Mouse (Mus musculus) embryonic facial prominence, embryonic 13.5 days (tissue): ENCODE results near the gene Retnla. TPM values are rescaled to one million over a fixed set of nuclear protein-coding genes. Genes with fewer than 3 reads are reported as not detected.

ENCODE experiments used
- ATAC-seq: fragments of 200-750 bp; cut with Nextera tagmentation; 2 replicates; pipeline ENCODE4 v1.8.0; 2017; ENCODE audit warnings: low read depth; ENCODE audit not compliant: insufficient number of reproducible peaks, insufficient read depth, low FRiP score, low TSS enrichment
- H3K27ac ChIP-seq: fragments of 300-500 bp; sonication (generic); 2 replicates; pipeline ENCODE4 v1.5.1; 2015; ENCODE audit warnings: moderate library complexity, mild to moderate bottlenecking, inconsistent platforms
- H3K27me3 ChIP-seq: fragments of 300-500 bp; sonication (generic); 2 replicates; pipeline ENCODE4 v1.6.1; 2015; ENCODE audit warnings: mild to moderate bottlenecking, inconsistent platforms
- H3K36me3 ChIP-seq: fragments of 300-500 bp; sonication (generic); 2 replicates; pipeline ENCODE4 v1.6.1; 2015; ENCODE audit warnings: mild to moderate bottlenecking, inconsistent platforms
- H3K4me1 ChIP-seq: fragments of 300-500 bp; sonication (generic); 2 replicates; pipeline ENCODE4 v1.6.1; 2015; ENCODE audit warnings: inconsistent platforms
- H3K4me2 ChIP-seq: fragments of 300-500 bp; sonication (generic); 2 replicates; pipeline ENCODE4 v1.6.1; 2015; ENCODE audit warnings: moderate library complexity, mild to moderate bottlenecking, inconsistent platforms
- H3K4me3 ChIP-seq: fragments of 300-500 bp; sonication (generic); 2 replicates; pipeline ENCODE4 v1.5.1; 2015; ENCODE audit warnings: mild to moderate bottlenecking, inconsistent platforms
- H3K9ac ChIP-seq: fragments of 300-500 bp; sonication (generic); 2 replicates; pipeline ENCODE4 v1.6.1; 2015; ENCODE audit warnings: mild to moderate bottlenecking, inconsistent platforms
- H3K9me3 ChIP-seq: fragments of 300-500 bp; sonication (generic); 2 replicates; pipeline ENCODE4 v1.6.1; 2016; ENCODE audit warnings: inconsistent platforms
- WGBS: fragments of 180-500 bp; shearing (Covaris S2); methylation state at CpG from one replicate; pipeline ENCODE4 v1.1.7; 2015; ENCODE audit warnings: mixed read lengths; 5-methylcytosine and 5-hydroxymethylcytosine counted together
- polyA plus RNA-seq: library from polyadenylated mRNA; unstranded; fragments of >200 nt; fragmentation: Nextera tagmentation; extraction: Ambion mirVana; gene quantifications from 2 replicates; pipeline ENCODE4 v1.2.1, GENCODE M21; 2015

The Retnla gene
- not detected in 2 replicates for polyA plus RNA-seq

- Histone ChIP-seq H3K4me2 (no peak within 1 kb of the TSS), H3K27me3 (no peaks in the 10 kb centered on the region), H3K9ac (no peak within 1 kb of the TSS), H3K9me3 (no peaks in the 10 kb centered on the region), H3K4me3 (no peak within 1 kb of the TSS), H3K27ac (no peak within 1 kb of the TSS), H3K4me1 (no peaks in the 10 kb centered on the region), H3K36me3 (no peaks in the 10 kb centered on the region)
- ATAC-seq = no peak
- WGBS = 82% methylated on average over 3 of the region's 3 CpGs
Observed at GRCm38 (mm10) chr16:48842266-48842665, at the start of gene Retnla. TSS of gene Retnla (plus strand) at chr16:48842551.

GRCm38 (mm10) chr16:48798285-48798684, 44.1 kb upstream of the Retnla start:
- no peak overlapping the region for H3K27ac ChIP-seq
- WGBS = 78% methylated on average over 3 of the region's 3 CpGs
- no peak for ATAC-seq
- no peak overlapping the region for H3K4me3 ChIP-seq
- H3K36me3 ChIP-seq = no peaks in the 10 kb centered on the region
- H3K9me3 ChIP-seq = no peaks in the 10 kb centered on the region
- H3K9ac ChIP-seq = no peak overlapping the region
- H3K4me1 ChIP-seq = no peaks in the 10 kb centered on the region
- H3K27me3 ChIP-seq = no peaks in the 10 kb centered on the region
- no peak overlapping the region for H3K4me2 ChIP-seq

- Histone ChIP-seq H3K9ac (no peak overlapping the region), H3K4me2 (no peak overlapping the region), H3K36me3 (no peaks in the 10 kb centered on the region), H3K4me3 (no peak overlapping the region), H3K27me3 (no peaks in the 10 kb centered on the region), H3K27ac (no peak overlapping the region), H3K4me1 (no peaks in the 10 kb centered on the region), H3K9me3 (no peaks in the 10 kb centered on the region)
- 85% methylated on average over 3 of the region's 3 CpGs for WGBS
- ATAC-seq = no peak
Observed at GRCm38 (mm10) chr16:48799470-48799869, 42.9 kb upstream of the Retnla start.

GRCm38 (mm10) chr16:48800906-48801305, 41.4 kb upstream of the Retnla start:
- ATAC-seq = no peak
- 91% methylated on average over 2 of the region's 2 CpGs for WGBS
- no peak overlapping the region for H3K4me2 ChIP-seq
- H3K4me3 ChIP-seq = no peak overlapping the region
- no peaks in the 10 kb centered on the region for H3K9me3 ChIP-seq
- no peak overlapping the region for H3K9ac ChIP-seq
- H3K27ac ChIP-seq = no peak overlapping the region
- no peaks in the 10 kb centered on the region for H3K27me3 ChIP-seq
- no peaks in the 10 kb centered on the region for H3K36me3 ChIP-seq
- H3K4me1 ChIP-seq = no peaks in the 10 kb centered on the region

- H3K27ac ChIP-seq = no peak overlapping the region
- WGBS = 78% methylated on average over 1 of the region's 1 CpGs
- H3K36me3 ChIP-seq = no peaks in the 10 kb centered on the region
- no peaks in the 10 kb centered on the region for H3K27me3 ChIP-seq
- no peak overlapping the region for H3K4me3 ChIP-seq
- no peaks in the 10 kb centered on the region for H3K9me3 ChIP-seq
- ATAC-seq = no peak
- no peak overlapping the region for H3K9ac ChIP-seq
- H3K4me1 ChIP-seq = no peaks in the 10 kb centered on the region
- H3K4me2 ChIP-seq = no peak overlapping the region
Observed at GRCm38 (mm10) chr16:48805412-48805811, 36.9 kb upstream of the Retnla start.

GRCm38 (mm10) chr16:48806521-48806920, 35.8 kb upstream of the Retnla start:
- 76% methylated on average over 1 of the region's 1 CpGs for WGBS
- Histone ChIP-seq H3K4me2 (no peak overlapping the region), H3K9me3 (no peaks in the 10 kb centered on the region), H3K9ac (no peak overlapping the region), H3K4me3 (no peak overlapping the region), H3K4me1 (no peaks in the 10 kb centered on the region), H3K36me3 (no peaks in the 10 kb centered on the region), H3K27ac (no peak overlapping the region), H3K27me3 (no peaks in the 10 kb centered on the region)
- ATAC-seq = no peak

- no peak for ATAC-seq
Observed at GRCm38 (mm10) chr16:48809374-48809773, 33.0 kb upstream of the Retnla start.

GRCm38 (mm10) chr16:48811881-48812436, 30.4 kb upstream of the Retnla start:
- H3K9me3 ChIP-seq = no peaks in the 10 kb centered on the region
- 45% methylated on average over 7 of the region's 7 CpGs for WGBS

More at GRCm38 (mm10) chr16:48809374-48809773, 33.0 kb upstream of the Retnla start:
- Histone ChIP-seq H3K27me3 (no peaks in the 10 kb centered on the region), H3K4me1 (no peaks in the 10 kb centered on the region), H3K4me2 (no peak overlapping the region), H3K27ac (no peak overlapping the region), H3K36me3 (no peaks in the 10 kb centered on the region), H3K9ac (no peak overlapping the region), H3K4me3 (no peak overlapping the region), H3K9me3 (no peaks in the 10 kb centered on the region)
- WGBS = 50% methylated on average over 2 of the region's 2 CpGs

GRCm38 (mm10) chr16:48816695-48817094, 25.7 kb upstream of the Retnla start, which contains the start of gene Retnlb:
TSS of gene Retnlb (plus strand) at chr16:48816856.
- H3K9ac ChIP-seq = no peak within 1 kb of the TSS
- H3K9me3 ChIP-seq = no peaks in the 10 kb centered on the region
- no peaks in the 10 kb centered on the region for H3K4me1 ChIP-seq
- no peaks in the 10 kb centered on the region for H3K36me3 ChIP-seq
- no peaks in the 10 kb centered on the region for H3K27me3 ChIP-seq
- no peak for ATAC-seq
- 98% methylated on average over 2 of the region's 2 CpGs for WGBS
- H3K27ac ChIP-seq = no peak within 1 kb of the TSS
- no peak within 1 kb of the TSS for H3K4me2 ChIP-seq
- H3K4me3 ChIP-seq = no peak within 1 kb of the TSS

More at GRCm38 (mm10) chr16:48811881-48812436, 30.4 kb upstream of the Retnla start:
- ATAC-seq = no peak
- H3K27ac ChIP-seq = no peak overlapping the region
- no peaks in the 10 kb centered on the region for H3K27me3 ChIP-seq
- no peaks in the 10 kb centered on the region for H3K36me3 ChIP-seq
- no peak overlapping the region for H3K9ac ChIP-seq
- H3K4me1 ChIP-seq = no peaks in the 10 kb centered on the region
- H3K4me3 ChIP-seq = no peak overlapping the region
- no peak overlapping the region for H3K4me2 ChIP-seq

- no peak for ATAC-seq
- Histone ChIP-seq H3K36me3 (no peaks in the 10 kb centered on the region), H3K27ac (no peak overlapping the region), H3K4me3 (no peak overlapping the region), H3K27me3 (no peaks in the 10 kb centered on the region), H3K9me3 (no peaks in the 10 kb centered on the region), H3K9ac (no peak overlapping the region), H3K4me2 (no peak overlapping the region), H3K4me1 (no peaks in the 10 kb centered on the region)
- WGBS = 93% methylated on average over 6 of the region's 6 CpGs
Observed at GRCm38 (mm10) chr16:48818524-48818923, 23.8 kb upstream of the Retnla start.

GRCm38 (mm10) chr16:48826474-48826873, 15.9 kb upstream of the Retnla start:
- 81% methylated on average over 3 of the region's 3 CpGs for WGBS
- Histone ChIP-seq H3K4me1 (no peaks in the 10 kb centered on the region), H3K27me3 (no peaks in the 10 kb centered on the region), H3K4me3 (no peak overlapping the region), H3K9me3 (no peaks in the 10 kb centered on the region), H3K27ac (no peak overlapping the region), H3K36me3 (no peaks in the 10 kb centered on the region), H3K9ac (no peak overlapping the region), H3K4me2 (no peak overlapping the region)
- ATAC-seq = no peak

GRCm38 (mm10) chr16:48827625-48828024, 14.7 kb upstream of the Retnla start:
- no peak for ATAC-seq
- 47% methylated on average over 1 of the region's 1 CpGs for WGBS
- Histone ChIP-seq H3K4me2 (no peak overlapping the region), H3K27ac (no peak overlapping the region), H3K9me3 (no peaks in the 10 kb centered on the region), H3K4me1 (no peaks in the 10 kb centered on the region), H3K36me3 (no peaks in the 10 kb centered on the region), H3K4me3 (no peak overlapping the region), H3K27me3 (no peaks in the 10 kb centered on the region), H3K9ac (no peak overlapping the region)
